Mouse (Mus musculus): ENCODE measurements around the gene Magel2. TPM values are rescaled to one million over a fixed set of nuclear protein-coding genes. Genes with fewer than 3 reads are reported as not detected.

Gene Magel2
- 1 to 10 TPM; 1.7 to 2.0 (median 1.8) TPM for total RNA-seq (2022)

DNA sequence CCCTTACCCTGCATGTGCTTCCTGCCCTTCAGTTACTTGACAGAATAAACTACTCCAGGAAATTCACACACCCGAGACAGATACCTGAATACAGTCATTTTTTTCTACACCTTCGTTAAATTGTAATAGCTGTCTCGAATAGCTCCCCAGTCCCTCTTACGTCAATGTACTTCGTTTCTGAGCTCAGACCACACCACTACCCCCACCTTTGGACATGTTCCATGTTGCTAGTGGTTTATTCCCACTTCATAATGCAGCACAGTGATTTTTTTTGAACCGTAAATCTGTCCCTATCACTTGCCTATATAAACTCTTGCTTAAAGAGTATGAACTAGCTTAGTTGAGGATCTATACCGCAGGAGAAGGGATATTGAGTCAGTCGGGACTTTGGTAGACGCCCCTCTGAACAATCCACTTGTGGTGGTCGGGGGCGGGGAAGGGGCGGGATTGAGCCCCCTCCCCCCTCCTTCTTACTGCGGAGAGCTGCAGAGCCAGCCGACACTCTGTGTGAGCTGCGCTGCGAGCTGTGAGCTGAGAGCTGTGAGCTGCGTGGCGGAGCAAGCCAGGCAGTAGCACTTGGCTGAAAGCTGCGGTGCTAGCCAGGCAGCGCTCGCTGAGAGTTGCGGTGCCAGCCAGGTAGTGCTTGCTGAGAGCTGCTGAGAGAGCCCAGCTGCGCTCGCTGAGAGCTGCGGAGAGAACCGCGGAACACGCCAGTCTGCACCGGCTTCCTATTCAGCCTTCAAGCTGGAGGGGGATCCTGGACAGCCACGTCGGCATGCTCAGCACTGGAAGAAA, at the start of gene Magel2:
TSS of gene Magel2 (plus strand) at position 501 of the 795 bp plus-strand sequence.
- no peak for DNase-seq

DNA sequence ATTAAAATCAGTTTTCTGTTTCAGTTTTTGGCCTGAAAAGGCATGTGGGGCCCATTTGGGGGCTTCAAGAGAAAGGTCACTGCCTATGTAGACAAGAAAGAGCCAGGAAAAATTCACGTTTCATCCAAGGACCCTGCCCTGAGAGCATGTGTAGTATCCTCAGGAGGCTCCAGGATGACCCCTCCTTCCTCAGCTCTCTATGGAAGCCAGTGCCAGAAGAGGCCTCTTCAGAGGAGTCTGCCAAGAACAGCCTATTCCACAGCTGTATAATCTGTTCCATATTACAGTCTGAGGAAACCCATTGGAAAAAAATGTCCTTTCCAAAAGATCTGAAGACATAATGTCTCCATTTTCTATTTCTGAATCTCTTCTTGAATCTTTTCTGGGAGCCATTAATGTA, 31.4 kb upstream of the Magel2 start:
- DNase-seq, result no peak

GRCm38 (mm10) chr7:62346269-62346668, 30.5 kb upstream of the Magel2 start, which contains the start of gene Ndn:
TSS of gene Ndn (plus strand) at chr7:62346569.
- no peak for DNase-seq

- peak; percentile 61 for DNase-seq
These were observed 28.6 kb upstream of the Magel2 start for GRCm38 (mm10) chr7:62348106-62348803.

DNA sequence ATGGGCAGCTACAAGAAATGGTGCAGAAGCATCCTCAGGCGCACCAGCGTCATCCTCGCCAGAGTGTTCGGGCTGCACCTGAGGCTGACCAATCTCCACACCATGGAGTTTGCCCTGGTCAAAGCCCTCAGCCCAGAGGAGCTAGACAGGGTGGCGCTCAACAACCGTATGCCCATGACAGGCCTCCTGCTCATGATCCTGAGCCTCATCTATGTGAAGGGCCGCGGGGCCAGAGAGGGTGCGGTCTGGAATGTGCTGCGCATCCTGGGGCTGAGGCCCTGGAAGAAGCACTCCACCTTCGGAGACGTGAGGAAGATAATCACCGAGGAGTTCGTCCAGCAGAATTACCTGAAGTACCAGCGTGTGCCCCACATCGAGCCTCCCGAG, 28.0 kb upstream of the Magel2 start:
- no peak for DNase-seq

DNA sequence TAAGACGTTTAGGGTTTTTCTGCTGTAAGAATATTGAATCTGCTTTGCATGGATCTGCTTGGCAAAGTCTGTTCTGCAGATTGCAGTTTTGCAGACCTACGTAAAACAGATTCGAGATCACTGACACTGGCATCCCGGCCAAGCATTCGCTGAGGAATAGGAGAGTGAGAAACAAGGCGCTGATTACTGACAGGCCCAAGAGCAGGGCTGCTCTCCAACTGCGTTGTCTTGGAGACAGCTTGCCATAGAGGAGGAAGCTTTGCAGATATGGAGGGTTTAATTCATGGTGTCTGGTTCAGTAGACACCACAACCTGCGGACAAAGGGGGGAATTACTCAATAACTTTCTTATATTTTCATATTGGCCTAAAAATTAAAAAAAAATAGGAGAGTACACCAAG, 25.5 kb upstream of the Magel2 start:
- no peak for DNase-seq

DNA sequence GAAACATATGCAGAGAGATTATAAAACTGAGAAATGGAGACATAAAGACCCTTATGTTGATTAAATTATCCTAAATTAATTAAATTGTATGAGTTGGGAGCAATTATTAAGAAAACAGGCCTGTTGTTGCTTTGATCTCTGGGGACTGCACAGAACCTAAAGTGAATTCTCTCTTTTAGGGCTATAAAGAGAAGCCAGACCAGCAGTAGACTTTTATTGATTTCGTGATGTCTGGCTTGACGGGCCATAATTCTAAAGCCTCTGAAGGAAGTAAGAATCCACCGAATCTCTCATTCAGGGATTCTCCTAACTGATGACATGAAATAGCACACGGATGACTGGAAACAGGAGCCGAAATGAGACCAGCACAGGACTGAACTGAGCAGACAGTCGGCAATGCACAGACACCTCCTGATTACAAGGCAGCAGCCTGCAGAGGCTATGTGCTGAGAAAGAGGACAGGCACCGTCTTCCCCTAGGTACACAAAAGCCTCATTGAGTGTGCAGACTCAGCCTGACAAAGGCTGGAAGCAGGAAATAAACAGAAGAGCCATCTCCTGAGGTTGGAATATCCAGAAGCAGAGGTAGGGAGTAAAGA, 11.7 kb upstream of the Magel2 start:
- DNase-seq, result no peak

GRCm38 (mm10) chr7:62366730-62367129, 10.1 kb upstream of the Magel2 start:
- no peak for DNase-seq

GRCm38 (mm10) chr7:62375658-62376057, 1.2 kb upstream of the Magel2 start:
- DNase-seq, result no peak

DNA sequence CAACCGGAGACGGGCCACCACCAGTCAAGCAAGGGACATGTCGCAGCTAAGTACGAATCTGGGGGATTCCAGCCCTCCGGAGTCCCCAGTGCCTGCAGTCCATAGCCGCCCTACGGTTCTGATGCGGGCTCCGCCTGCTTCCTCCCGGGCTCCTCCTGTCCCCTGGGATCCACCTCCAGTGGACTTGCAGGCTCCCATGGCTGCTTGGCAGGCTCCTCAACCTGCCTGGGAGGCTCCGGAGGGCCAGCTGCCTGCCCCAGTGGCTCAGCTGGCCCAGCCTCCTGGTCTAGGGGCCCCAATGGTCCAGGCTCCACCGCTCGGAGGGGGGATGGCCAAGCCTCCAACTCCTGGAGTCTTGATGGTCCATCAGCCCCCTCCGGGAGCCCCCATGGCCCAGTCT, 503 bp downstream of the Magel2 start:
- no peak for DNase-seq

DNA sequence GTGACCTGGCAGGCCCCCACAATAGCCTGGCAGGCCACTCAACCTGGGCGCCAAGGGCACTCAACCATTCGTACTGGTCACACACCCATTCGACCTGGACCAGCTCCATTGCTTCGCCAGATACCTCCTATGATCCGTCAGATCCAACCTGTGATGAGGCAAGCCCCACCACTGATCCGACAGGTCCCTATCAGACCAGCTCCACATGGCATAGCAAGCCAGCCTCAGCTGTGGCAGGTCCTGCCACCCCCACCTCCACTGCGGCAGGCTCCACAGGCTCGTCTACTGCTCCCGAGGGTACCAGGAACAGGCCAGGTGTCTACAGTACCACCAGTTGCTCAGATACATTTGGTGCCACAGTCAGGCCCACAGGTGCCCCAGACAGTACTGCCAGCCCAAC, 1.7 kb downstream of the Magel2 start:
- no peak for DNase-seq

GRCm38 (mm10) chr7:62382391-62382790, 5.6 kb downstream of the Magel2 start:
- DNase-seq, result no peak

GRCm38 (mm10) chr7:62388291-62388690, 11.5 kb downstream of the Magel2 start:
- DNase-seq, result no peak

DNA sequence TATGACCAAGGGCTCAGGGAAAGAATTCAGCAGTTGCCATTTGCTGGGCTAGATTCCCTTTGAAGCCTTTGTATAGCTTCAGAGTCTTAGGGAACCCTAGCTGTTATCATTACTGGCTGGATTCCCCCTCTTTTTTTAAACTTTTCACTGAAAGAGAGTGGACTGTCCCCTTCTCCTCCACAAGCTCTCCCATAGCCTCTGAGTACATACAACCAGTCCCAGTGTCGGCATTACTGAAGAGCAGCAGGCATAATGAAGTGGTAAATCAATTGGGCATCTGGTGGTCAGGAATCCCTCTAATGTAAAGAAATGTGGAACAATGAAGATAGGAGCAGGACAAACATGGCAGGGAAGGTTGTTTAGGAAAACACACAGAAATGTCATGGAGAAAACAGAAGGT, 15.4 kb downstream of the Magel2 start:
- no peak for DNase-seq

DNA sequence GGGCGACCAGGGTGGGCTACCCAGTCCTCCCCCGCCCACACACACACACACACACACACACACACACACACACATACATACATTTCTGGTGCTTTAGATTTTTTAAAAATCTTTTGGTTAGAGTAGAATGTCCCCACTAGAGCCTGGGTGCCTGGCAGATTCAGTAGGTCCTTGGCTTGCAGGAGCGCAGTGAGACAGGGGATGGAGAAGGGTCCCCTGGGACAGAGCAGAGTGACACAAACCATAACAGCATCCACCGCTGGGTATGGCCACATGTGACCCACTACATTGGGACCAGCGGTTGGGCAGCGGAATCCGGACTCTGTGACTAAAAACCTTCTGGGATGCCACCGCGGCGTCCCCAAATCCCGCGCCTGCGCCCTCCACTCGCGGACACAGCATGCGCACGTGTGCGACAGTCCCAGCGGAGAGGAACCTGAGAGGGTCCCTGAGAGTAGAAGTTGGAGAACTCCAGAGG, 29.8 kb downstream of the Magel2 start:
- DNase-seq, result no peak

- DNase-seq, result no peak
These were observed 31.0 kb downstream of the Magel2 start for GRCm38 (mm10) chr7:62407803-62408202.

DNA sequence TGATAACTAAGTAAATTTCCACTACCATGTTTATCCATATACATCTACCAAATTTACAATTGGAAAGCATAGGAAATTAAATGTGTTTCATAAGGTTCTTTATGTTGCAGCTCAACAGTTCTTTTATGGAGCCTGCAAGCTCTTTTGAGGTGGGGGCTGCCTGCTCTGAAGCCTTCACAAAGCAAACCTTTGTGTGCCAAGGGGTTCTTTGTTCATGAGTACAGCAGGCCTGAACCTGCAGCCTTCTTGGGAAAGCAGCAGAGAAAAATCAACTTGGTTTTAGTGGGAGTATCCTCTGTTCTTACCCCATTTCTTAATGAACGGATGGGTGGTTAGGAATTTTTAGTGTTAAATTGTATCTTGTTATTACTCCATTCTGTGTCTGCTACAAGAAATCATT, 38.4 kb downstream of the Magel2 start:
- DNase-seq, result no peak

DNA sequence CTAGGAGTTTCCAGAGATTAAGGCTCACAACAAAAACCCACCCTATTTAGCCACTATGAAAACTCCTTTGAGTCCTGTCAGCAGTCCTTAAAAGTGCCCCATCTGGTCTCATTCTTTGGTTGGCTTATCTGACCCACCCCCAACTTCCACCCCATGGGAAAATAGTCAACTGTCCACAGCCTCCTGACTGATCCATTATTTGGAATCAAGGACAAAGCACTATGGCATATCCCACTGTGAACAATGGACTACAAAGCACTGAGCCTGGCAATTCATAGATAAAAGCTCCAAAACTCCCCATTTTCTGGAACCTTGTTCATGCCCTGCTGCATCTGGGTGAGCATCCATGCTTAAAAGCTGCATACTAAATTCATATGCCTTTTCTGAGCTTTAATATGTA, 39.4 kb downstream of the Magel2 start:
- DNase-seq, result no peak

DNA sequence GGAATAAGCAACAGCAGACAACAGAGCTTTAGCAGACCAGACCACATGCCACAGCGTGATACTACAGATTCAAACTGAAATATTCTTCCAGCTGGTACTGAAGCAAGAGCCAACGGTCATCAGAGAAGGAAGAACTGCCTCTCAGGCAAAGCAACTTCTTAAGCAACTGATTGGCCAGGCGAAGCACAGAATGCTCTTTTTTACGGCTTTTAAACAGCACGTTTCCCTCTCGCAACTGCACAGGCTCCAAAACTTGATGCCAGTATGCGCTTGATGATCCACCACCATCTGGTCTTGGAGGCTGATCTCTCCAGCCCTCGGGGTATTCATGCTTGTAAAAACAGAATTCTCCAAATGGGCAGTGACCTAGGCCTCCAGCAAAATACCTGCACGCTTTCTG, 41.5 kb downstream of the Magel2 start:
- no peak for DNase-seq

GRCm38 (mm10) chr7:62419105-62419492, 42.3 kb downstream of the Magel2 start:
- DNase-seq, result no peak

GRCm38 (mm10) chr7:62419493-62420360, 42.9 kb downstream of the Magel2 start, which contains the start of gene Mkrn3:
TSS of gene Mkrn3 (minus strand) at chr7:62420139.
- DNase-seq, result peak; percentile 56

- no peak for DNase-seq
These were observed 43.8 kb downstream of the Magel2 start for GRCm38 (mm10) chr7:62420566-62420965.
